In the genomic region with DNA sequence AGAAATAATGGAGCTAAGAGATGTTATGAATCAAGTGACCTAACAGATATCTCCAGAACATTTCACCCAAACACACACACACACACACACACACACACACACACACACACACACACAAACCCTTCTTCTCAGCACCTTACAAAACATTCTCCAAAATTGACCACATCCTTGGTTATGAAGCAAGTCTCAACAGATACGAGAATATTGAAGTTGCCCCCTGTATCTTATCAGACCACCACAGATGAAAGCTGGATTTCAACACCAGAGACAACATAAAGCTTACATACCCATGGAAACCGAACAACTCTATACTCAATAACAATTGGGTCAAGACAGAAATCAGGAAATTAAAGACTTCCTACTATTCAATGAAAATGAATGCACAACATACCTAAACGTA, we compare ENCODE assay signal across 25 mouse cellular contexts. TPM values are rescaled to one million over a fixed set of nuclear protein-coding genes. Genes with fewer than 3 reads are reported as not detected.
"Had no signal": no experiment of that assay in that cellular context is flagged by ENCODE, and none has a peak within 500 bp of the region (broad histone marks: within the 10 kb centered on the region; RNA-seq: fewer than 3 reads in every experiment).

No protein-coding gene starts in this region.

- H3K4me2 ChIP-seq: liver, embryonic 15.5 days; lung, embryonic 15.5 days; midbrain, embryonic 11.5 days; midbrain, embryonic 13.5 days; midbrain, embryonic 15.5 days; neural tube, embryonic 12.5 days had no signal

- H3K4me3 ChIP-seq: liver, embryonic 15.5 days; lung, embryonic 15.5 days; megakaryocyte, embryonic 14.5 days; midbrain, embryonic 13.5 days; midbrain, embryonic 15.5 days; neural tube, embryonic 12.5 days had no signal

- H3K27me3 ChIP-seq: liver, embryonic 15.5 days; lung, embryonic 15.5 days; midbrain, embryonic 13.5 days; midbrain, embryonic 15.5 days; neural tube, embryonic 12.5 days had no signal

- H3K36me3 ChIP-seq: liver, embryonic 15.5 days; lung, embryonic 15.5 days; midbrain, embryonic 13.5 days; midbrain, embryonic 15.5 days; neural tube, embryonic 12.5 days had no signal

- ATAC-seq: liver, postnatal 0 days; lung, postnatal 0 days; midbrain, embryonic 13.5 days; midbrain, embryonic 15.5 days had no signal

- H3K9ac ChIP-seq: liver, embryonic 15.5 days; liver, postnatal 0 days; lung, embryonic 15.5 days; midbrain, embryonic 13.5 days; midbrain, embryonic 15.5 days; neural tube, embryonic 12.5 days had no signal

- DNase-seq: liver, postnatal 0 days; lung, adult 2 months; lung, postnatal 14 days; lung, postnatal 36 days; right cerebral cortex, postnatal 14 days; thymus, adult 18-20 months; thymus, postnatal 25 days; thymus, postnatal 4 days had no signal

- H3K9me3 ChIP-seq: liver, embryonic 15.5 days; lung, embryonic 15.5 days; megakaryocyte, embryonic 14.5 days; midbrain, embryonic 13.5 days; midbrain, embryonic 15.5 days; neural tube, embryonic 12.5 days had no signal

- H3K27ac ChIP-seq: liver, embryonic 15.5 days; lung, embryonic 15.5 days; macrophage; midbrain, embryonic 13.5 days; midbrain, embryonic 15.5 days; neural tube, embryonic 12.5 days had no signal

RNA-seq across cellular contexts. Expression of a gene that starts 4.6 kb away (rescaled TPM):
- total RNA-seq: midbrain, postnatal 0 days; monocyte, adult 5-6 weeks; neutrophil, adult 5-6 weeks had no signal
- polyA plus RNA-seq: liver, embryonic 15.5 days; liver, postnatal 0 days; lung, embryonic 15.5 days; macrophage; midbrain, embryonic 13.5 days; midbrain, embryonic 15.5 days; midbrain, postnatal 0 days; neural tube, embryonic 12.5 days; neural tube, embryonic 14.5 days; spleen, adult 2 months; stomach, embryonic 14.5 days; stomach, embryonic 16.5 days; thymus, postnatal 0 days had no signal
